Mouse (Mus musculus): Measurements from ENCODE around the gene Slc9b1. TPM values are rescaled to one million over a fixed set of nuclear protein-coding genes. Genes with fewer than 3 reads are reported as not detected.

Gene Slc9b1
- polyA plus RNA-seq, 1 experiment from 2014 or later: 0.23 TPM

DNA sequence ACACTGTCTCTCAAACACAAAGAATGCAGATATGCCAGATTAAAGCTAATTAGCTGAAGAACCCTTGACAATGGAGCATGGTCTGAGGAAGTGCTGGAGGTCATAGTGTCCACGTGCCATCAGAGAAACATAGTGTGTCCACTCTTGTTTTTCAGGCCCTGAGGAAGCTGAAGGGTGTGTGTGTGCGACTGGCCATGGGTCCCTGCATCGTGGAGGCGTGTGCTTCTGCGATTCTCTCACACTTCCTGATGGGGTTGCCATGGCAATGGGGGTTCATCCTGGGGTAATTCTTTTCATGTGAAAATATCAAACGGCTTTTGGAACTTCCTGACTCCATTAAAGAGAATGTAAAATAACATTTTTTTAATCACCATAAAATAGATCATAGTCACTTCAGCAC lies 23.5 kb upstream of the Slc9b1 start:
- H3K9ac ChIP-seq: no peak overlapping the region
- no peaks in the 10 kb centered on the region for H3K36me3 ChIP-seq
- no peak overlapping the region for H3K4me2 ChIP-seq (replicated peaks)
- H3K9me3 ChIP-seq: no peaks in the 10 kb centered on the region
- ATAC-seq (ENCODE audit: low FRiP score, low read depth): no peak
- no peaks in the 10 kb centered on the region for H3K27me3 ChIP-seq
- H3K27ac ChIP-seq: no peak overlapping the region
- no peak overlapping the region for H3K4me3 ChIP-seq
- no peaks in the 10 kb centered on the region for H3K4me1 ChIP-seq
- WGBS: 60% methylated on average over 6 of the region's 6 CpGs

DNA sequence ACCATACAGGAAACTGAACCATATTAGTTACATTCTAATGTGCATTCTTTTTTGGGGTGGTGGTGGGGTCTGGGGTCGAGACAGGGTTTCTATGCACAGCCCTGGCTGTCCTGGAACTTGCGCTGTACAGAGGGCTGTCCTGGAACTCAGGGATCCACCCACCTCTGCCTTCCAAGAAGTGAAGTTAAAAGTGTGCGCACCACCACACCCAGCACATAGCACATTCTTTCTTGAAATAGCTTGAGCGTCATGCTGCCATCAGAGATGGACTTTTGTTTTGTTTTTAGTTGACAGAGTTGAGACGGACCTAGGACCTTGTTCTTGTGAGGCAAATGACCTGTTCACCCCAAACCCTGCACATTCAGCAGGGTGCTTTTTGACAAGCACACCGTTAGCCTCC lies 20.7 kb upstream of the Slc9b1 start:
- Histone ChIP-seq H3K27me3 (no peaks in the 10 kb centered on the region), H3K27ac (no peak overlapping the region), H3K4me1 (no peaks in the 10 kb centered on the region), H3K9ac (no peak overlapping the region), H3K4me2 (replicated peaks) (no peak overlapping the region), H3K36me3 (no peaks in the 10 kb centered on the region), H3K9me3 (no peaks in the 10 kb centered on the region), H3K4me3 (no peak overlapping the region)
- ATAC-seq (ENCODE audit: low FRiP score, low read depth): no peak
- 82% methylated on average over 6 of the region's 6 CpGs for WGBS

DNA sequence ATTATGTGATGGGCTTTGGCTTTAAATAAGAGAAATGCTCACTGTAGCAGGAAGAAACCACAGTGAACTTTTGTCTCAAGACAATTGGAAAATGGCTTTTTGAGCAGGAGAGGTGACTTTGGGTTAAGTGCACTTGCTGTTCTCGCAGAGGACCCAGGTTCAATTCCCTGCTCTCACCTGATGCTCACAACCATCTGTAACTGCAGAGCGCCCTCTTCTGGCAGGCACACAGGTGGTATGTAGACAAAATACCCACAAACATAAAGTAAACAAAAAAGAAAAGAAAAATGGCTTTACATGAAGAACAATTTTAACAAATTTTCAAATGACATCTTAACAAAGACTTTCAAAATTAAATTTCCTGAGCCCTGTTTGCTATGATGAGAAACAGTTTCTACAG lies 20.2 kb upstream of the Slc9b1 start:
- H3K27ac ChIP-seq: no peak overlapping the region
- no peak for ATAC-seq (ENCODE audit: low FRiP score, low read depth)
- H3K4me2 ChIP-seq (replicated peaks): no peak overlapping the region
- 61% methylated on average over 2 of the region's 2 CpGs for WGBS
- H3K27me3 ChIP-seq: no peaks in the 10 kb centered on the region
- H3K9me3 ChIP-seq: no peaks in the 10 kb centered on the region
- H3K4me3 ChIP-seq: no peak overlapping the region
- H3K4me1 ChIP-seq: no peaks in the 10 kb centered on the region
- no peaks in the 10 kb centered on the region for H3K36me3 ChIP-seq
- no peak overlapping the region for H3K9ac ChIP-seq

DNA sequence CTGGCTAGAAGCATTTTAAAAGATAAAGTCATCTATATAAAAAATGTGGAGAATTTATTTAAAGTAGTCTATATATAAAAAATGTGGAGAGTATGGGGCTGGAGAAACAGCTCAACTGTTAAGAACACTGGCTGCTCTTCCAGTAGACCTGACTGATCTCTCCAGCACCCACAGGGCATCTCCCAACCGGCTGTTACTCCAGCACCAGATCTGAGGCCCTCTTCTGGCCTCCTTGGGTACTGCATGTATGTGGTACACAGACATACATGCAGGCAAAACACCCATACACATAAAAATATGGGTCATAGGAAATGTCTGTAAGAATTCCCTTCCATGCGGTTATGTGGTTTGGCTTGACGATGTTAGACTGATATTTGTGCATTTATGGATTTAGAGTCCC lies 19.3 kb upstream of the Slc9b1 start:
- H3K36me3 ChIP-seq: no peaks in the 10 kb centered on the region
- H3K9me3 ChIP-seq: no peaks in the 10 kb centered on the region
- H3K9ac ChIP-seq: no peak overlapping the region
- no peak overlapping the region for H3K27ac ChIP-seq
- H3K4me3 ChIP-seq: no peak overlapping the region
- no peaks in the 10 kb centered on the region for H3K27me3 ChIP-seq
- no peak overlapping the region for H3K4me2 ChIP-seq (replicated peaks)
- ATAC-seq (ENCODE audit: low FRiP score, low read depth): no peak
- WGBS: 41% methylated on average over 3 of the region's 3 CpGs
- H3K4me1 ChIP-seq: no peaks in the 10 kb centered on the region

DNA sequence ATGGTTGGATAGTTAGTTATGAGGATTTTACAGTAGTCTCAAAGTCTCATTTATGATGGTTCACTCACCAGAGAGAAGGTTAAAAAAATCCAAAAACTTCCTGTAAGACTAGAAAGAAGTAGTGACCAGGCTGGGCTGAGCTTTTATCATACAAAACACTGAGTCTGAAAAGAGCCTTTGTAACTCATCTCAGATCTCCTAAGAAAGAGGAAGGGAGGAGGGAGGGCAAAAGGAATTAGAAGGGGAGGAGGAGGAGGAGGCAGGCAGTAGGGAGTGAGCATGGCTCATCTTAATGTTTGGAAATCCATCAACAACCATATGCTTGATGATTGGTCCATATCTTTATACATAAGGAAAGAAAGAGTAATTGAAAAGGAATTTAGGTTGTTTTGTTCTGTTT lies 15.1 kb upstream of the Slc9b1 start:
- no peak overlapping the region for H3K4me2 ChIP-seq (replicated peaks)
- no peak overlapping the region for H3K27ac ChIP-seq
- no peaks in the 10 kb centered on the region for H3K9me3 ChIP-seq
- no peaks in the 10 kb centered on the region for H3K4me1 ChIP-seq
- H3K4me3 ChIP-seq: no peak overlapping the region
- H3K36me3 ChIP-seq: no peaks in the 10 kb centered on the region
- H3K27me3 ChIP-seq: no peaks in the 10 kb centered on the region
- H3K9ac ChIP-seq: no peak overlapping the region
- ATAC-seq (ENCODE audit: low FRiP score, low read depth): no peak

GRCm38 (mm10) chr3:135333763-135334162 lies 14.1 kb upstream of the Slc9b1 start:
- no peak overlapping the region for H3K27ac ChIP-seq
- no peak overlapping the region for H3K4me2 ChIP-seq (replicated peaks)
- H3K27me3 ChIP-seq: no peaks in the 10 kb centered on the region
- no peaks in the 10 kb centered on the region for H3K4me1 ChIP-seq
- H3K9me3 ChIP-seq: no peaks in the 10 kb centered on the region
- no peak for ATAC-seq (ENCODE audit: low FRiP score, low read depth)
- H3K9ac ChIP-seq: no peak overlapping the region
- no peaks in the 10 kb centered on the region for H3K36me3 ChIP-seq
- no peak overlapping the region for H3K4me3 ChIP-seq
- 45% methylated on average over 4 of the region's 4 CpGs for WGBS

DNA sequence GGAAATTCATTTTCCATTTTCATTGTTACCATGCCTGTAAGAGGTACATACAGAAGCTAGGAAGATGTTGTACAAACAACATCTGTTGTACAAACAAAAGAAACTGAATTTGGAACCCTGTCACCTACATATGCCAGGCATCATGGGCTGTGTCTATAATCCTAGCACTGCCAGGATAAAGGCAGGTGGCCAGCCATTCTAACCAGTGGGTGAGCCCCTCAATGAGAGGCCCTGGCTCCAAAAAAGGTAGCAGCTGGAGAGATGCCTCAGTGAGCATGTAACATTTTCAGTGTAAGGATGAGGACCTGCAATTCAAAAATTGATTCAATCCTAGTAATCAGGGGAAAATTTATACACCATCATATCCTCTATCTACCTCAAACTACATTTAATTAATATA lies 1.2 kb downstream of the Slc9b1 start:
- ATAC-seq (ENCODE audit: low FRiP score, low read depth): no peak

DNA sequence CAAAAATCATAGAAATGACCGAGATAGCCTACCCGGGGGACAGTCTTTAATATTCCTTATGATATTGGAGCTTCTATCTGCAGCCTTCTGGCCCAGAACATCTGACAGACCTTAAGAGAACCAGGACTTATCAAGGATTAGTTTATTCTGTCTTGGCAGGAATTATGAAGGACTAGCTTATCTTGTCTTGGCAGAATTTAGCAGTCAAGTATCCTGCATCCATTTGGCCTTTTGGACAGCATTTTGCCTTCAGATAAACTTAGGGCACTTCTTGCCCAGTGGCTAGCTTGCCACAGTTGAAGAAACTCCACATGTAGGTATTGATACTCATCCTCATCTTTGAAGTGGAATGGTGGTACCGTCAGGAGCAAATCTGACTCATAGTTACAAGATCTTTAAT lies 4.0 kb downstream of the Slc9b1 start:
- no peak for ATAC-seq (ENCODE audit: low FRiP score, low read depth)
- no peaks in the 10 kb centered on the region for H3K36me3 ChIP-seq
- WGBS: 93% methylated on average over 3 of the region's 3 CpGs
- no peaks in the 10 kb centered on the region for H3K4me1 ChIP-seq
- H3K4me3 ChIP-seq: no peak overlapping the region
- no peak overlapping the region for H3K9ac ChIP-seq
- H3K4me2 ChIP-seq (replicated peaks): no peak overlapping the region
- no peak overlapping the region for H3K27ac ChIP-seq
- H3K9me3 ChIP-seq: no peaks in the 10 kb centered on the region
- no peaks in the 10 kb centered on the region for H3K27me3 ChIP-seq

More for the DNA sequence above, 1.2 kb downstream of the Slc9b1 start:
- Histone ChIP-seq H3K4me2 (replicated peaks) (no peak overlapping the region), H3K27me3 (no peaks in the 10 kb centered on the region), H3K36me3 (no peaks in the 10 kb centered on the region), H3K9me3 (no peaks in the 10 kb centered on the region), H3K4me3 (no peak overlapping the region), H3K27ac (no peak overlapping the region), H3K9ac (no peak overlapping the region), H3K4me1 (no peaks in the 10 kb centered on the region)

DNA sequence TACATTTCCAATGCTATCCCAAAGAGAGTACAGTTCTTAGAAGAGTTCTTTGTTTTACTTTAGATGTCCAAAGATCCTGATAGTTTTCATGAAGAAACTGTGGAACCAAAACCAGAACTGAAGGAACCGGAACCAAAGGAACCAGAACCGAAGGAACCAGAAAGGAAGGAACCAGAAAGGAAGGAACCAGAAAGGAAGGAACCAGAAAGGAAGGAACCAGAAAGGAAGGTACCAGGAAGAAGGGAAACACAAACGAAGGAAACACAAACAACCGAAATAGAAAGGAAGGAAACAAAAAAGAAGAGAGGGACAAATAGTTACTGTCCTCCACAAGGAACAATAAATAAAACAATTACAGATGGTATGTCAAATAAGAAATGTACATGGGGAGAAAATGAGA lies 9.6 kb downstream of the Slc9b1 start:
- Histone ChIP-seq H3K9ac (no peak overlapping the region), H3K27me3 (no peaks in the 10 kb centered on the region), H3K27ac (no peak overlapping the region), H3K4me2 (replicated peaks) (no peak overlapping the region), H3K4me1 (no peaks in the 10 kb centered on the region), H3K36me3 (no peaks in the 10 kb centered on the region), H3K9me3 (no peaks in the 10 kb centered on the region), H3K4me3 (no peak overlapping the region)
- no peak for ATAC-seq (ENCODE audit: low FRiP score, low read depth)
- WGBS: 89% methylated on average over 4 of the region's 4 CpGs

DNA sequence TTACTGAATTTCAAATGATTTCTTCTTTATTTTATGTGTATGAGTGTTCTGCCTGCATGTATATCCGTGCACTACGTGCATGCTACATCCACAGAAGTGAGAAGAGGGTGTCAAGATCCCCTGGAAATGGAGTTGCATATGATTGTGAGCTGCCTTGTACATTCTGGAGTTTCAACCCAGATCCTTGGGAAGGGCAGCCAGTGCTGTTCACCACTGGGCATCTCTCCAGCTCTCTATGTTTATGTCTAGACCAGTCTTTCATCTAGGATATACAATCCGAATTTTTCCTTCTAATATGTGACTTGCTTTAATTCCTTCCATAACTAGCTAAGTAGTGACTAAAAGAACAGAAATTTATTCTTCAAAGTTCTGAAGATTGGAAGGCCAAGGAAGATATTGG lies 28.0 kb downstream of the Slc9b1 start:
- H3K27me3 ChIP-seq: no peaks in the 10 kb centered on the region
- no peak for ATAC-seq (ENCODE audit: low FRiP score, low read depth)
- H3K36me3 ChIP-seq: no peaks in the 10 kb centered on the region
- H3K27ac ChIP-seq: no peak overlapping the region
- H3K4me3 ChIP-seq: no peak overlapping the region
- 0 out of 2 replicates have a peak, but pooled peaks cover 3% of the 10 kb centered on the region for H3K4me1 ChIP-seq
- no peak overlapping the region for H3K4me2 ChIP-seq (replicated peaks)
- H3K9ac ChIP-seq: no peak overlapping the region
- WGBS: 72% methylated on average over 3 of the region's 3 CpGs
- H3K9me3 ChIP-seq: no peaks in the 10 kb centered on the region

GRCm38 (mm10) chr3:135377445-135377844 lies 29.6 kb downstream of the Slc9b1 start:
- no peak overlapping the region for H3K27ac ChIP-seq
- 63% methylated on average over 10 of the region's 10 CpGs for WGBS
- no peak overlapping the region for H3K4me2 ChIP-seq (replicated peaks)
- no peaks in the 10 kb centered on the region for H3K9me3 ChIP-seq
- H3K9ac ChIP-seq: no peak overlapping the region
- ATAC-seq (ENCODE audit: low FRiP score, low read depth): peak; percentile 51; the same call in 1 of the 2 replicates
- H3K27me3 ChIP-seq: no peaks in the 10 kb centered on the region
- H3K4me1 ChIP-seq: 0 out of 2 replicates have a peak, but pooled peaks cover 3% of the 10 kb centered on the region
- no peaks in the 10 kb centered on the region for H3K36me3 ChIP-seq
- H3K4me3 ChIP-seq: no peak overlapping the region

GRCm38 (mm10) chr3:135379868-135380267 lies 32.0 kb downstream of the Slc9b1 start:
- H3K9me3 ChIP-seq: no peaks in the 10 kb centered on the region
- ATAC-seq (ENCODE audit: low FRiP score, low read depth): no peak
- no peak overlapping the region for H3K9ac ChIP-seq
- 0 out of 2 replicates have a peak, but pooled peaks cover 3% of the 10 kb centered on the region for H3K4me1 ChIP-seq
- no peaks in the 10 kb centered on the region for H3K36me3 ChIP-seq
- H3K4me3 ChIP-seq: no peak overlapping the region
- H3K4me2 ChIP-seq (replicated peaks): no peak overlapping the region
- H3K27me3 ChIP-seq: no peaks in the 10 kb centered on the region
- no peak overlapping the region for H3K27ac ChIP-seq
- 91% methylated on average over 4 of the region's 4 CpGs for WGBS

DNA sequence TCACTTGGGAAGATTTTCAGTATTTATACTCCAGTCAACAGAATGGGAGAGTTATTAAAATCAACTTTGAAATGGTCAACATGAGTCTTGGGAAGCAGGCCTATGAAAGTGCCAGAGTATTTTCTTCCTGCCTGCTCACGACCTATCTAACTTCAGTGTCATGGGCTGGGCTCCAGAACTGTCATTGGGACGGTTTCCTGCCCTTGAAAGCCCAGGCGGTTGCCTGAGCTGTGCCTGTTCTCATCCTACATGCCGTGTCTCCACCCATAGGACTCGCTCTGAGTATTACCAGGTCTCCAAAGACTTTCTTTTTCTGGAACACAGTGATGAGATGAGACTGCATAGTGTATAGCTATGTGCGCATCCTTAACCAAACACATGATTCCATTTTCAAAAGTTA lies 45.4 kb downstream of the Slc9b1 start:
- no peak overlapping the region for H3K27ac ChIP-seq
- no peak for ATAC-seq (ENCODE audit: low FRiP score, low read depth)
- 83% methylated on average over 6 of the region's 6 CpGs for WGBS
- H3K9ac ChIP-seq: no peak overlapping the region
- no peak overlapping the region for H3K4me3 ChIP-seq
- H3K27me3 ChIP-seq: no peaks in the 10 kb centered on the region
- H3K36me3 ChIP-seq: no peaks in the 10 kb centered on the region
- H3K9me3 ChIP-seq: no peaks in the 10 kb centered on the region
- 0 out of 2 replicates have a peak, but pooled peaks cover 4% of the 10 kb centered on the region for H3K4me1 ChIP-seq
- H3K4me2 ChIP-seq (replicated peaks): no peak overlapping the region
